Mouse (Mus musculus) T-helper 1 cell (primary cell): Measurements from ENCODE around the gene Matn1.

Experiments used
- in situ Hi-C: fragments of 300-600 bp; cut with MboI, MseI; formaldehyde crosslinking; loops from one replicate; pipeline ENCODE4 v1.15.1; 2025; ENCODE audit warnings: high pct_unique_total_duplicates

Matn1 gene

GRCm38 (mm10) chr4:130944112-130944511 is at the start of gene Matn1:
Matn1 (plus strand) TSS chr4:130944385.
- in situ Hi-C loops = no loop called here

- in situ Hi-C loops = loop anchor here (5.0 kb wide), 1 partner anchor 52 kb away; no protein-coding TSS in a partner anchor
These were observed 48.5 kb upstream of the Matn1 start for GRCm38 (mm10) chr4:130895701-130896100.

GRCm38 (mm10) chr4:130896372-130896771 is 47.8 kb upstream of the Matn1 start:
- in situ Hi-C loops = loop anchor here (5.0 kb wide), 1 partner anchor 51 kb away; no protein-coding TSS in a partner anchor

- in situ Hi-C loops = loop anchor here (5.0 kb wide), 1 partner anchor 48 kb away; no protein-coding TSS in a partner anchor
These were observed 44.8 kb upstream of the Matn1 start for GRCm38 (mm10) chr4:130899383-130899781.

- in situ Hi-C loops = loop anchor here (5.0 to 25.0 kb wide), 5 partner anchors 47 to 1412 kb away; partner anchors contain the start of genes Gm10300, Pum1 and Rab42
These were observed 44.3 kb upstream of the Matn1 start for GRCm38 (mm10) chr4:130899782-130900427.

GRCm38 (mm10) chr4:130900746-130901145 is 43.4 kb upstream of the Matn1 start:
- in situ Hi-C loops = loop anchor here (10.0 to 25.0 kb wide), 4 partner anchors 236 to 1412 kb away; partner anchors contain the start of genes Gm10300, Pum1 and Rab42

- in situ Hi-C loops = loop anchor here (10.0 to 25.0 kb wide), 4 partner anchors 238 to 1410 kb away; partner anchors contain the start of genes Gm10300, Pum1 and Rab42
These were observed 41.9 kb upstream of the Matn1 start for GRCm38 (mm10) chr4:130902289-130902781.

- in situ Hi-C loops = loop anchor here (10.0 to 25.0 kb wide), 4 partner anchors 240 to 1407 kb away; partner anchors contain the start of genes Gm10300, Pum1 and Rab42
These were observed 39.2 kb upstream of the Matn1 start for GRCm38 (mm10) chr4:130905025-130905424.

- in situ Hi-C loops = loop anchor here (10.0 to 25.0 kb wide), 4 partner anchors 241 to 1406 kb away; partner anchors contain the start of genes Gm10300, Pum1 and Rab42
These were observed 38.3 kb upstream of the Matn1 start for GRCm38 (mm10) chr4:130905882-130906281.

- in situ Hi-C loops = loop anchor here (10.0 to 25.0 kb wide), 4 partner anchors 241 to 1406 kb away; partner anchors contain the start of genes Gm10300, Pum1 and Rab42
These were observed 37.9 kb upstream of the Matn1 start for GRCm38 (mm10) chr4:130906296-130906695.

- in situ Hi-C loops = loop anchor here (10.0 to 25.0 kb wide), 4 partner anchors 243 to 1405 kb away; partner anchors contain the start of genes Gm10300, Pum1 and Rab42
These were observed 36.8 kb upstream of the Matn1 start for GRCm38 (mm10) chr4:130907200-130908069.

- in situ Hi-C loops = loop anchor here (10.0 to 25.0 kb wide), 4 partner anchors 243 to 1404 kb away; partner anchors contain the start of genes Gm10300, Pum1 and Rab42
These were observed 36.1 kb upstream of the Matn1 start for GRCm38 (mm10) chr4:130908133-130908532.

- in situ Hi-C loops = loop anchor here (10.0 to 25.0 kb wide), 4 partner anchors 245 to 1403 kb away; partner anchors contain the start of genes Gm10300, Pum1 and Rab42
These were observed 34.9 kb upstream of the Matn1 start for GRCm38 (mm10) chr4:130909167-130909874.

- in situ Hi-C loops = loop anchor here (25.0 kb wide), 3 partner anchors 1148 to 1402 kb away; partner anchors contain the start of genes Gm10300 and Rab42
These were observed 33.5 kb upstream of the Matn1 start for GRCm38 (mm10) chr4:130910666-130911065.

GRCm38 (mm10) chr4:130912626-130913025 is 31.6 kb upstream of the Matn1 start:
- in situ Hi-C loops = loop anchor here (25.0 kb wide), 3 partner anchors 1150 to 1400 kb away; partner anchors contain the start of genes Gm10300 and Rab42

- in situ Hi-C loops = loop anchor here (25.0 kb wide), 3 partner anchors 1149 to 1399 kb away; partner anchors contain the start of genes Gm10300 and Rab42
These were observed 31.1 kb upstream of the Matn1 start, which contains the start of gene Laptm5 for GRCm38 (mm10) chr4:130913077-130913476. Laptm5 (plus strand) TSS chr4:130913125.

GRCm38 (mm10) chr4:130913511-130913910 is 30.7 kb upstream of the Matn1 start:
- in situ Hi-C loops = loop anchor here (25.0 kb wide), 3 partner anchors 1149 to 1399 kb away; partner anchors contain the start of genes Gm10300 and Rab42

GRCm38 (mm10) chr4:130914011-130914410 is 30.2 kb upstream of the Matn1 start:
- in situ Hi-C loops = loop anchor here (25.0 kb wide), 3 partner anchors 1148 to 1398 kb away; partner anchors contain the start of genes Gm10300 and Rab42

- in situ Hi-C loops = loop anchor here (25.0 kb wide), 3 partner anchors 1148 to 1398 kb away; partner anchors contain the start of genes Gm10300 and Rab42
These were observed 29.7 kb upstream of the Matn1 start for GRCm38 (mm10) chr4:130914527-130914926.
